Mouse (Mus musculus) spleen, embryonic (tissue): Measurements from ENCODE around the gene Pjvk.

Source experiments
- CTCF ChIA-PET: fragments of 350-600 bp; sonication (Branson Sonifier 250); formaldehyde crosslinking; loops from one replicate; lab custom pipeline; 2022; lab: Charles Lee

The Pjvk gene

DNA sequence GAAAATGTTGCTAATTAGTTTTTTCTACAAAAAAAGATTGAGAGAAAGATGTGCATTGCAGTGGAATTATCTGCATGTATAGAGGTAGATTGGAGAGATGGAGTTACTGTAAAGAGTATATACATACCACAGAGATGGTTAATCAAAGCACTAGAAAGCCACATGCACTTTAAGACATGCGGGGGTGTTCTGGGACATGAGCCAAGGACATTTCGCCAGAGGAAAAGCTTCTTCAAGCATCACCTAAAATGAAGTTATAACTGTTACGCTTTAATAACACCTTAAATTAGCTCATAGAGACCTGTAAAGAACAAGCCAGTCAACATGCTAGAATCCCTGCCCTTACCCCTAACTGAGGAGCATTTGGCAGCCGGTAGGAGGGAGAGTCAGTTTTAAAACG, 18.9 kb downstream of the Pjvk start:
- CTCF ChIA-PET, result no interaction called here

DNA sequence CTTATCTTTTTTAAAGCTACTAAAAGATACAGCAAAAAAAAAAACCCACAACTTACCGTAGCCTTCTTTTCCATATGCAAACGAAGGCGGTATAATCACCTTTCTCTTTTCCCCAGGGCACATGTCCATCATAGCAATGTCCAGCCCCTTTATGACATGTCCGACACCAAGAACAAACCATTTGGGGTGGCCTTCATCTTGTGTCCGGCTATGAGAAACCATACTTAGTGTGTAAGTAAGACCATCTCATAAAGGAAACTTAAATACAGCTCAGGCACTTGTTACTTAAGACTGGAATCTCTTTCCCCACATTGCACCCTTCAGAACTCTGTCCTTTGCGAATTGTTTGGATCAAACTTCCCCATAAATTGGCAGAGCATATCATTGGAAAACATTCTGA, 23.4 kb downstream of the Pjvk start:
- CTCF ChIA-PET, result no interaction called here

DNA sequence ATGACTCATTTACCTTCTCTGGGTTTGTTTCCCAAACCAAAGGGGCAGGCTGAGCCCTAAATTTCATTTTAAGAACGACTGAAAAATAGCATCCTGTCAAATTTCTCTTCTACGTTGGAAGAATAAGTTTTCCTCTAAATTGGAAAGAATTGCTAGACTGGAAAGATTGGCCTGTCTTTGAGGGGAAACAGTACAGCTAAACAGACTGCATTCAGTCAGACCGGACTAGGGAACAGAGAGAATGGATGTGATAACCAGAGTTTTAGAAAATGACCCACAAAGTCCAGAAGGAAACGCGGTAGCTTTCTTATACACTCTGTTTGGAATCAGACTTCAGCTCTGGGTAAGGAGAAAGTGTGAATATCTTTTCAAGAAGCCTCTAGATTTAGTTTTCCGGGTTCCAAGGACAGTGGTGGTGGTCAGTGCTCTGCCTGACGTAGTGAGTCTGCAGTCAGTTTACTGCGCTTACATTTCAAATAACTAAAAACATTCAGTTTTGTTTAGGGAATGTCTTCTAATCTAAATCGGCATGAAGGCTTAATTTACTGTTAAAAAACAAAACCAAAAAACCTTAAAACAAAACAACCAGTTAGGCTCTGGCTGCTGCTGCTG, 24.0 kb downstream of the Pjvk start:
- CTCF ChIA-PET, result no interaction called here

DNA sequence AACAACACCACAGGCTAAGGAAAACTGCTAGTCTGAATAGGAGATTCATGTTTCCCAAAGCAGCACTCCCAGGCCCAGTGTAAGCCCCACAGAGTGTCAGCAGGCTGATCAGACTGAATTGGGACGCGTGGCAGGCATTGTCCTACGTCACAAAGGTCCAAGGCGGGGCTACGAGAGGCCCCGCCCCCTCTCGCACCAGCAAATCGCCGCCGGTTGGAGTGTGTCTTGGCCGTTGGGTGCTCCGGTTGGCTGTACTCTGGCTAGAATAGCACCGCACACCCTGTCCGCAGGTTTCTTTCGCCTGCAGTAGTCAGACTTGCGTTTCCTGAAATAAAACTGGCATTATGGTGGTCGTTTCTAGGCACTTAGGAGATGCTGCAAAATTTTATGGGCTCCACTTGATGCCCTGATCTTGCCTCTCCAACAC, 24.7 kb downstream of the Pjvk start, which contains the start of gene Fkbp7:
Fkbp7 (minus strand) TSS at position 151 of the 427 bp plus-strand sequence.
- CTCF ChIA-PET, result no interaction called here

- CTCF ChIA-PET, result no interaction called here
Measured at GRCm38 (mm10) chr2:76673472-76674081, 25.3 kb downstream of the Pjvk start.

- CTCF ChIA-PET, result interaction anchor here (0.5 to 0.7 kb wide), 3 partner anchors 93 to 1238 kb away, joined by 3 to 6 read pairs (median 3); no protein-coding TSS in a partner anchor
Measured at GRCm38 (mm10) chr2:76674725-76675427, 26.6 kb downstream of the Pjvk start, which contains the start of gene Plekha3. Gene Plekha3, plus strand, starts transcription at chr2:76675281.

DNA sequence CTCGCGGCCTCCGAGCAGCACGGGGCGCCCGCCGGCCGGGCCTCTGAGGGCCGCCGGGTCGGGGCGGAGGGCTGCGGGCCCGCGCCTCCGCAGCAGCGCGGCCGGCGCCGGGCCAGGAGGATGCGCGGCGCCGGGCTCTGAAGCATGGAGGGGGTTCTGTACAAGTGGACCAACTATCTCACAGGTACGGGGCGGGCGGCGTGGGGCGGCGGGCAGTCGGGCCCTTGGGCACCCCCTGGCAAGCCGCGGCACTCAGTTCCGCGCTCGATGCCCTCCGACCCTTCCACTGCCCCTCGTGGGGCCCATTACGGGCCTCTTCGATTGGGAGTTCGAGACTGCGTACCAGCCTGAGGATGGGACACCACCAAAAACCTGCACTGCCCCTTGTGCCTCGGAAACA, 27.2 kb downstream of the Pjvk start:
- CTCF ChIA-PET, result interaction anchor here (0.5 kb wide), 1 partner anchor 1238 kb away, joined by 6 read pairs; no protein-coding TSS in a partner anchor

GRCm38 (mm10) chr2:76675949-76676348, 27.7 kb downstream of the Pjvk start:
- CTCF ChIA-PET, result interaction anchor here (0.6 to 0.7 kb wide), 2 partner anchors 12 to 30 kb away, joined by 4 to 7 read pairs; no protein-coding TSS in a partner anchor

- CTCF ChIA-PET, result interaction anchor here (0.6 to 0.7 kb wide), 2 partner anchors 13 to 30 kb away, joined by 4 to 7 read pairs; no protein-coding TSS in a partner anchor
Measured at GRCm38 (mm10) chr2:76676401-76677226, 28.3 kb downstream of the Pjvk start.

DNA sequence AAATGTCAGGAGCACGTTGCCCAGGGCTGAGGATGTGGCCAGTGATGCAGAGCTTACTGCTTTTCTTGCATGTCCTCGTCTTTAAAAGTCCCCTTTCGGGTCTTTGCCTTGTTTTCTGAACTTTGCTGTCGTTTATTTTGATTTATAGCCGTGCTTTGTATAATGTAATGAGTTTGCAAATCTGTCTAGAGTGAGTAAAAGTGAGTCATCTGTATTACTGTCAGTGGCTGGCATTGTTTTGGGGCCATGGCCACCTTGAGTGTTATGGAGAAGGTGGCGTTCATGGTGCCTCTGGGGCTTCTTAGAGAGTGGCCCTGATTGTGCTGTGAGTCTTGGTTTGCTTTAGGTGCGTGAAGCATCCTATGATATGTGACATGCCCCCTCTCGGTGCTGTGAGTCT, 34.0 kb downstream of the Pjvk start:
- CTCF ChIA-PET, result no interaction called here

- CTCF ChIA-PET, result no interaction called here
Measured at GRCm38 (mm10) chr2:76686986-76687385, 38.7 kb downstream of the Pjvk start.

GRCm38 (mm10) chr2:76687608-76688007, 39.3 kb downstream of the Pjvk start:
- CTCF ChIA-PET, result no interaction called here

DNA sequence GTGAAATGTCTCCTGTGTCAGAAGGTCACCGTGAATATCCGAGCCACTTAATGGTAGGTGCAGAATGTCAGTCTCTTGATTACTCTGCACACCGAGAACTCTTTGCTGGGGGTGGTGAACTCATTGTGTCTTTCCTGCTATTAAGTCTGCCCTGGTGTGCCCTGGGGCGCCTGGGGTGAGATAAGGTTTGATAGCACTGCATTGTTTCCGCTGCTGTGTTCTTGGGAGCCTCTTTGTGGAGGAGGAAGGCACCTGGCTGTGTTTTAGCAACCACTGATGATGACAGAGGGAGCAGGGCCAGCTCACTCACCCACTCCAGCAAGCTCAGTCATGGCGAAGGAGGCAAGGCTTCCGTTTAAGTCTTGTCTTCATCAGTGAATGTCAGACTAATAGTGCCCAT, 39.9 kb downstream of the Pjvk start:
- CTCF ChIA-PET, result no interaction called here

- CTCF ChIA-PET, result no interaction called here
Measured at GRCm38 (mm10) chr2:76690436-76691204, 42.3 kb downstream of the Pjvk start.

- CTCF ChIA-PET, result no interaction called here
Measured at GRCm38 (mm10) chr2:76693765-76694164, 45.5 kb downstream of the Pjvk start.

DNA sequence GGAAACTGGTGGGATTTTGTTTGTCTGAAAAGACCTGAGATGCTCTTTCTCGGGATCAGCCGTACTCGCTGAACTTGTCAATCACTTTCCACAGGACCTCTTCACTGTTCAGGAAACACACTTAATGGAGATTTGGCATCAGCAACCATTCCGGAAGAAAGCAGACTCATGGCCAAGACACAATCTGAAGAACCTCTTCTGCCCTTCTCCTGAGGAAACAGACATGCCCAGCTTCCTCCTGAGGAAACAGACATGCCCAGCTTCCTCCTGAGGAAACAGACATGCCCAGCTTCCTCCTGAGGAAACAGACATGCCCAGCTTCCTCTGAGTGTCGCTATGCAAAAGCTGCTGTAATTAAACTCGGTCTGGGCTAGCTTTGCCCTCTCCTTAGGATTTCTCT, 47.0 kb downstream of the Pjvk start:
- CTCF ChIA-PET, result no interaction called here

- CTCF ChIA-PET, result no interaction called here
Measured at GRCm38 (mm10) chr2:76702188-76702587, 53.9 kb downstream of the Pjvk start.

DNA sequence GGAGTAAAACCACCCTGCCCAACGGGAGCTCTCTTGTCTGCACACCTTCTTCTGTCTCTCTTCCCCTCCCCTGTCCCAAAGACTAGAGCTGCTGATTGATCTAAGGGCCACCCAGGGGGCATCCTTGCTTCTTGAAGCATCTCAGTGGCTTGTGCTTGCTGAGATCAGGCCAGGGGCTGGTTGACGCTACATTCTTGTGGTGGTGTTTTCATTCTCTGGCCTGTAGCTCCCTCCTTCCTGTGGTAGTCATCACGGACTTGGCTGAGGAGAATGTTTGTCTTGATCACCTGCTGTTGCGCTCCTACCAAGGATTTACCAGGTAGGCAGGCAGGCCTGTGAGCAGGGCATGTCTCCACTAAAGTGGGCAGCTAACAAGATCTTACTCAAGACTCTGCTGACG, 54.5 kb downstream of the Pjvk start:
- CTCF ChIA-PET, result no interaction called here

GRCm38 (mm10) chr2:76705655-76706054, 57.4 kb downstream of the Pjvk start:
- CTCF ChIA-PET, result no interaction called here
